Mouse (Mus musculus): ENCODE measurements at regions not wholly inside any gene's neighbourhood (a gene's known extent, or its start where the extent isn't known, plus 50 kb on each side); places are given as distances from the start of the nearest gene placed in this dataset.

GRCm38 (mm10) chr8:126232521-126232920, 65.8 kb upstream of the Slc35f3 start:
- no peak overlapping the region for H3K27ac ChIP-seq (ENCODE audit: control insufficient read depth, insufficient read depth, low read length)
- H3K4me3 ChIP-seq (ENCODE audit: control insufficient read depth, insufficient read depth, low read length): no peak overlapping the region
- no peaks in the 10 kb centered on the region for H3K27me3 ChIP-seq (ENCODE audit: control insufficient read depth, insufficient read depth, low read length)
- no peak for TF ChIP-seq POLR2A (IDR thresholded peaks at IDR 0.05; ENCODE audit: control insufficient read depth, extremely low read depth, insufficient read depth, low read length, poor library complexity)
- no peak for TF ChIP-seq CTCF (IDR thresholded peaks at IDR 0.05; ENCODE audit: borderline replicate concordance, control insufficient read depth, extremely low read depth, insufficient read depth, low read length, poor library complexity)
- DNase-seq: no peak
- no peaks in the 10 kb centered on the region for H3K4me1 ChIP-seq (replicated peaks; ENCODE audit: control insufficient read depth, insufficient read depth, low read length)
- H3K36me3 ChIP-seq (ENCODE audit: control insufficient read depth, insufficient read depth, low read length): no peaks in the 10 kb centered on the region
- WGBS: 83% methylated on average over 7 of the region's 7 CpGs

DNA sequence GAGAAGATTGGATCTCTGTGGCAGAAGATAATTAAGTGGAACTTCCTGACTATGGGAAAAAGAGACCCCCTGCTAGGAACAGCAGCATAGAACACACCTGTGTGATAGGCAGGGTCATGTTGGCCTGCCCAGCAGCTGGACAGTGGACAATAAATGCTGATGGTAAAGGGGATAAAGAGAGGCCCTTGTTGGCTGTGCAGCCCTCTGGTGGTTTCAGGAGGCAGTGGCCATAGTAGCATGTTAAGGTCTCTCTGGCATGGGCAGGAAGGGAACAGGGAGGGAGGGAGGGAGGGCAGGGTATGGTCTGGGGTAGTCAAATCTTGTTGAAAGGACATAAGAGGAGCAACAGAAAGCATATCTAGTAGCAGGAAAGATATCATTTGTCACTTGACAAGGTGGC, 58.7 kb upstream of the Slc35f3 start:
- no peak overlapping the region for H3K4me3 ChIP-seq (ENCODE audit: control insufficient read depth, insufficient read depth, low read length)
- no peaks in the 10 kb centered on the region for H3K36me3 ChIP-seq (ENCODE audit: control insufficient read depth, insufficient read depth, low read length)
- no peaks in the 10 kb centered on the region for H3K4me1 ChIP-seq (replicated peaks; ENCODE audit: control insufficient read depth, insufficient read depth, low read length)
- H3K27me3 ChIP-seq (ENCODE audit: control insufficient read depth, insufficient read depth, low read length): no peaks in the 10 kb centered on the region
- DNase-seq: no peak
- H3K27ac ChIP-seq (ENCODE audit: control insufficient read depth, insufficient read depth, low read length): no peak overlapping the region
- TF ChIP-seq CTCF (IDR thresholded peaks at IDR 0.05; ENCODE audit: borderline replicate concordance, control insufficient read depth, extremely low read depth, insufficient read depth, low read length, poor library complexity): no peak
- no peak for TF ChIP-seq POLR2A (IDR thresholded peaks at IDR 0.05; ENCODE audit: control insufficient read depth, extremely low read depth, insufficient read depth, low read length, poor library complexity)

- TF ChIP-seq CTCF (IDR thresholded peaks at IDR 0.05; ENCODE audit: borderline replicate concordance, control insufficient read depth, extremely low read depth, insufficient read depth, low read length, poor library complexity): no peak
- TF ChIP-seq POLR2A (IDR thresholded peaks at IDR 0.05; ENCODE audit: control insufficient read depth, extremely low read depth, insufficient read depth, low read length, poor library complexity): no peak
- no peak for DNase-seq
- H3K27me3 ChIP-seq (ENCODE audit: control insufficient read depth, insufficient read depth, low read length): no peaks in the 10 kb centered on the region
- WGBS: 75% methylated on average over 4 of the region's 4 CpGs
- H3K27ac ChIP-seq (ENCODE audit: control insufficient read depth, insufficient read depth, low read length): no peak overlapping the region
- H3K4me3 ChIP-seq (ENCODE audit: control insufficient read depth, insufficient read depth, low read length): no peak overlapping the region
- H3K36me3 ChIP-seq (ENCODE audit: control insufficient read depth, insufficient read depth, low read length): no peaks in the 10 kb centered on the region
- H3K4me1 ChIP-seq (replicated peaks; ENCODE audit: control insufficient read depth, insufficient read depth, low read length): no peaks in the 10 kb centered on the region
Observed at GRCm38 (mm10) chr8:126244321-126244720, 54.0 kb upstream of the Slc35f3 start.

All from thymus, adult 2 months (tissue).